Mouse (Mus musculus) MEL (cell line): Measurements from ENCODE around the gene Cdc25a. TPM values are rescaled to one million over a fixed set of nuclear protein-coding genes. Genes with fewer than 3 reads are reported as not detected.

Experiments
- DNase-seq: peaks from one replicate; pipeline ENCODE4 v3.0.0; 2011; ENCODE audit warnings: low read depth, low spot score
- H3K27ac ChIP-seq: 2 replicates; pipeline ENCODE4 v1.5.1; 2012; ENCODE audit warnings: low read depth, mild to moderate bottlenecking, control low read depth, low read length, moderate library complexity; ENCODE audit not compliant: control insufficient read depth
- H3K27me3 ChIP-seq, 2 experiments: fragments of 150-350 bp in 1 of 2; sonication (generic) in 1 of 2; 2 replicates each; pipeline ENCODE4 v1.6.1; 2012; ENCODE audit warnings: low read length in 2 of 2, mild to moderate bottlenecking in 2 of 2, improper control_type of control experiment in 1 of 2, moderate library complexity in 1 of 2; ENCODE audit not compliant: insufficient read depth in 2 of 2, control insufficient read depth in 1 of 2
- H3K36me3 ChIP-seq, 2 experiments: 2 replicates each; pipeline ENCODE4 v1.6.1; 2012 to 2014; ENCODE audit warnings: low read length in 2 of 2, improper control_type of control experiment in 1 of 2, inconsistent platforms in 1 of 2, mild to moderate bottlenecking in 1 of 2; ENCODE audit not compliant: insufficient read depth in 2 of 2, control insufficient read depth in 1 of 2
- H3K4me1 ChIP-seq, 2 experiments: fragments of 150-350 bp in 1 of 2; sonication (generic) in 1 of 2; 2 replicates each; pipeline ENCODE4 v1.6.1; 2012; ENCODE audit warnings: low read length in 2 of 2, improper control_type of control experiment in 1 of 2, mild to moderate bottlenecking in 1 of 2; ENCODE audit not compliant: insufficient read depth in 2 of 2, control insufficient read depth in 1 of 2
- H3K4me3 ChIP-seq, 2 experiments: fragments of 150-350 bp in 1 of 2; sonication (generic) in 1 of 2; 2 replicates each; pipeline ENCODE4 v1.5.1; 2012; ENCODE audit warnings: low read depth in 2 of 2, low read length in 2 of 2, mild to moderate bottlenecking in 2 of 2, moderate library complexity in 2 of 2, control low read depth in 1 of 2, improper control_type of control experiment in 1 of 2; ENCODE audit not compliant: control insufficient read depth in 1 of 2, insufficient read depth in 1 of 2
- H3K79me2 ChIP-seq: 2 replicates; pipeline ENCODE4 v1.6.1; 2012; ENCODE audit warnings: mild to moderate bottlenecking, low read length, moderate library complexity; ENCODE audit not compliant: control insufficient read depth, poor library complexity, insufficient read depth
- H3K9ac ChIP-seq: 2 replicates; pipeline ENCODE4 v1.6.1; 2012; ENCODE audit warnings: low read depth, mild to moderate bottlenecking, control low read depth, low read length, moderate library complexity; ENCODE audit not compliant: control insufficient read depth, poor library complexity, severe bottlenecking
- H3K9me3 ChIP-seq: fragments of 150-350 bp; sonication (generic); replicated peaks from 2 replicates; pipeline ENCODE4 v1.6.1; 2012; ENCODE audit warnings: mild to moderate bottlenecking, low read length, improper control_type of control experiment, moderate library complexity; ENCODE audit not compliant: insufficient read depth
- BHLHE40 ChIP-seq: IDR thresholded peaks from 2 replicates; pipeline ENCODE4 v1.6.1; 2012; ENCODE audit warnings: low read depth, mild to moderate bottlenecking, inconsistent platforms, low read length, improper control_type of control experiment, borderline replicate concordance
- CHD1 ChIP-seq: IDR thresholded peaks from 2 replicates; pipeline ENCODE4 v1.6.1; 2012; ENCODE audit warnings: low read depth, mild to moderate bottlenecking, inconsistent platforms, low read length, improper control_type of control experiment
- CHD2 ChIP-seq: IDR thresholded peaks from 2 replicates; pipeline ENCODE4 v1.6.1; 2011; ENCODE audit warnings: low read length, improper control_type of control experiment
- CTCF ChIP-seq, 3 experiments: IDR thresholded peaks in 2 of 3; conservative IDR thresholded peaks in 1 of 3; 2 replicates each; pipeline ENCODE4 v1.5.1; 2011 to 2012; ENCODE audit warnings: low read length in 3 of 3, low read depth in 2 of 3, mild to moderate bottlenecking in 2 of 3, improper control_type of control experiment in 1 of 3, inconsistent platforms in 1 of 3, mixed read lengths in 1 of 3, moderate library complexity in 1 of 3; ENCODE audit not compliant: control insufficient read depth in 1 of 3, insufficient read depth in 1 of 3, poor library complexity in 1 of 3, severe bottlenecking in 1 of 3
- ELF1 ChIP-seq: IDR thresholded peaks from 2 replicates; pipeline ENCODE4 v1.6.1; 2014; ENCODE audit warnings: low read depth, mild to moderate bottlenecking, inconsistent platforms, low read length, improper control_type of control experiment, moderate library complexity
- EP300 ChIP-seq, 2 experiments: IDR thresholded peaks; 2 replicates each; pipeline ENCODE4 v1.6.1; 2011; ENCODE audit warnings: improper control_type of control experiment in 2 of 2, low read length in 2 of 2, low read depth in 1 of 2, mild to moderate bottlenecking in 1 of 2
- ETS1 ChIP-seq: IDR thresholded peaks from 2 replicates; pipeline ENCODE4 v1.6.1; 2012; ENCODE audit warnings: low read depth, mild to moderate bottlenecking, inconsistent platforms, low read length, improper control_type of control experiment, moderate library complexity
- GABPA ChIP-seq: IDR thresholded peaks from 2 replicates; pipeline ENCODE4 v1.6.1; 2012; ENCODE audit warnings: low read depth, mild to moderate bottlenecking, inconsistent platforms, low read length, improper control_type of control experiment, moderate library complexity
- GATA1 ChIP-seq: IDR thresholded peaks from 2 replicates; pipeline ENCODE4 v1.6.1; 2011; ENCODE audit warnings: low read depth, low read length, improper control_type of control experiment
- HCFC1 ChIP-seq: IDR thresholded peaks from 2 replicates; pipeline ENCODE4 v1.6.1; 2012; ENCODE audit warnings: low read depth, mild to moderate bottlenecking, inconsistent platforms, low read length, improper control_type of control experiment, moderate library complexity
- JUND ChIP-seq: IDR thresholded peaks from 2 replicates; pipeline ENCODE4 v1.6.1; 2011; ENCODE audit warnings: low read depth, mild to moderate bottlenecking, improper control_type of control experiment, low read length
- KAT2A ChIP-seq: conservative IDR thresholded peaks from 2 replicates; pipeline ENCODE4 v1.6.1; 2012; ENCODE audit warnings: low read depth, low read length, improper control_type of control experiment, inconsistent platforms
- MAFK ChIP-seq: IDR thresholded peaks from 2 replicates; pipeline ENCODE4 v1.6.1; 2011; ENCODE audit warnings: low read depth, mild to moderate bottlenecking, low read length, improper control_type of control experiment, borderline replicate concordance
- MAZ ChIP-seq: IDR thresholded peaks from 2 replicates; pipeline ENCODE4 v1.6.1; 2012; ENCODE audit warnings: low read depth, mild to moderate bottlenecking, inconsistent platforms, low read length, improper control_type of control experiment
- MEF2A ChIP-seq: IDR thresholded peaks from 2 replicates; pipeline ENCODE4 v1.6.1; 2014; ENCODE audit warnings: low read depth, mild to moderate bottlenecking, inconsistent platforms, low read length, improper control_type of control experiment; ENCODE audit not compliant: poor library complexity, insufficient replicate concordance, severe bottlenecking; ENCODE audit errors: extremely low read depth
- MXI1 ChIP-seq: IDR thresholded peaks from 2 replicates; pipeline ENCODE4 v1.6.1; 2011; ENCODE audit warnings: mild to moderate bottlenecking, low read depth, low read length, improper control_type of control experiment
- MYB ChIP-seq: IDR thresholded peaks from 2 replicates; pipeline ENCODE4 v1.6.1; 2011; ENCODE audit warnings: mild to moderate bottlenecking, low read depth, low read length, improper control_type of control experiment
- MYC ChIP-seq: IDR thresholded peaks from 2 replicates; pipeline ENCODE4 v1.6.1; 2011; ENCODE audit warnings: low read depth, mild to moderate bottlenecking, low read length, improper control_type of control experiment, moderate library complexity
- NELFE ChIP-seq: IDR thresholded peaks from 2 replicates; pipeline ENCODE4 v1.6.1; 2011; ENCODE audit warnings: low read depth, low read length, improper control_type of control experiment
- NRF1 ChIP-seq: IDR thresholded peaks from 2 replicates; pipeline ENCODE4 v1.6.1; 2014; ENCODE audit warnings: low read depth, mild to moderate bottlenecking, inconsistent platforms, low read length, improper control_type of control experiment, moderate library complexity; ENCODE audit not compliant: poor library complexity, insufficient read depth, severe bottlenecking
- POLR2A ChIP-seq, 2 experiments: IDR thresholded peaks; 2 replicates each; pipeline ENCODE4 v1.6.1; 2011 to 2012; ENCODE audit warnings: low read length in 2 of 2, mild to moderate bottlenecking in 2 of 2, control low read depth in 1 of 2, improper control_type of control experiment in 1 of 2, low read depth in 1 of 2, moderate library complexity in 1 of 2; ENCODE audit not compliant: control insufficient read depth in 1 of 2, insufficient read depth in 1 of 2, poor library complexity in 1 of 2
- POLR2AphosphoS2 ChIP-seq: IDR thresholded peaks from 2 replicates; pipeline ENCODE4 v1.6.1; 2011; ENCODE audit warnings: low read length, improper control_type of control experiment
- POLR2AphosphoS5 ChIP-seq: IDR thresholded peaks from 2 replicates; pipeline ENCODE4 v1.6.1; 2012; ENCODE audit warnings: low read depth, borderline replicate concordance, mild to moderate bottlenecking, inconsistent platforms, low read length, moderate library complexity, mixed read lengths
- RAD21 ChIP-seq: IDR thresholded peaks from 2 replicates; pipeline ENCODE4 v1.6.1; 2011; ENCODE audit warnings: mild to moderate bottlenecking, low read depth, low read length, improper control_type of control experiment
- RCOR1 ChIP-seq: IDR thresholded peaks from 2 replicates; pipeline ENCODE4 v1.6.1; 2012; ENCODE audit warnings: low read depth, mild to moderate bottlenecking, inconsistent platforms, low read length, improper control_type of control experiment
- SIN3A ChIP-seq: IDR thresholded peaks from 2 replicates; pipeline ENCODE4 v1.6.1; 2012; ENCODE audit warnings: low read length, improper control_type of control experiment, inconsistent platforms
- SMC3 ChIP-seq: IDR thresholded peaks from 2 replicates; pipeline ENCODE4 v1.6.1; 2011; ENCODE audit warnings: low read depth, low read length, improper control_type of control experiment
- TAL1 ChIP-seq: IDR thresholded peaks from 2 replicates; pipeline ENCODE4 v1.6.1; 2012; ENCODE audit warnings: mild to moderate bottlenecking, inconsistent platforms, low read length, moderate library complexity, mixed read lengths
- TBP ChIP-seq: IDR thresholded peaks from 2 replicates; pipeline ENCODE4 v1.8.0; 2011; ENCODE audit warnings: low read depth, low read length, improper control_type of control experiment
- TCF12 ChIP-seq: IDR thresholded peaks from 2 replicates; pipeline ENCODE4 v1.6.1; 2014; ENCODE audit warnings: low read depth, mild to moderate bottlenecking, inconsistent platforms, low read length, improper control_type of control experiment, moderate library complexity
- UBTF ChIP-seq: IDR thresholded peaks from 2 replicates; pipeline ENCODE4 v1.6.1; 2012; ENCODE audit warnings: low read depth, mild to moderate bottlenecking, inconsistent platforms, low read length, improper control_type of control experiment, moderate library complexity, borderline replicate concordance; ENCODE audit not compliant: insufficient read depth
- USF1 ChIP-seq: IDR thresholded peaks from 2 replicates; pipeline ENCODE4 v1.6.1; 2014; ENCODE audit warnings: low read depth, mild to moderate bottlenecking, inconsistent platforms, low read length, improper control_type of control experiment, moderate library complexity
- USF2 ChIP-seq, 2 experiments: IDR thresholded peaks; 2 replicates each; pipeline ENCODE4 v1.6.1; 2011 to 2012; ENCODE audit warnings: improper control_type of control experiment in 2 of 2, low read length in 2 of 2, borderline replicate concordance in 1 of 2, inconsistent platforms in 1 of 2, low read depth in 1 of 2, mild to moderate bottlenecking in 1 of 2; ENCODE audit not compliant: insufficient read depth in 1 of 2
- ZC3H11A ChIP-seq: IDR thresholded peaks from 2 replicates; pipeline ENCODE4 v1.6.1; 2012; ENCODE audit warnings: low read depth, mild to moderate bottlenecking, inconsistent platforms, low read length, improper control_type of control experiment
- ZKSCAN1 ChIP-seq: IDR thresholded peaks from 2 replicates; pipeline ENCODE4 v1.6.1; 2012; ENCODE audit warnings: low read depth, mild to moderate bottlenecking, inconsistent platforms, low read length, improper control_type of control experiment, moderate library complexity
- ZMIZ1 ChIP-seq: IDR thresholded peaks from 2 replicates; pipeline ENCODE4 v1.6.1; 2012; ENCODE audit warnings: low read depth, mild to moderate bottlenecking, inconsistent platforms, low read length, improper control_type of control experiment, moderate library complexity
- ZNF384 ChIP-seq: IDR thresholded peaks from 2 replicates; pipeline ENCODE4 v1.6.1; 2012; ENCODE audit warnings: low read depth, mild to moderate bottlenecking, inconsistent platforms, low read length, improper control_type of control experiment
- polyA plus RNA-seq, 2 experiments: library from polyadenylated mRNA; stranded (reverse) in 1 of 2; unstranded in 1 of 2; fragments of >175 nt in 1 of 2; fragments of >200 nt in 1 of 2; gene quantifications; 2 replicates each; pipeline versions ENCODE4 v1.2.1 to v1.2.4; 2012; ENCODE audit warnings: low replicate concordance in 2 of 2, low read depth in 1 of 2; ENCODE audit not compliant: insufficient read length in 2 of 2, insufficient read depth in 1 of 2, missing spikeins in 1 of 2
- total RNA-seq: library from RNA; depleted of rRNA; stranded (reverse); fragments of 300-350 nt; gene quantifications from 2 replicates; pipeline ENCODE4 v1.2.3, GENCODE M21; 2012

Gene Cdc25a
- total and polyA plus RNA-seq, 3 experiments, result 67.2 to 79.4 (median 67.4) TPM

DNA sequence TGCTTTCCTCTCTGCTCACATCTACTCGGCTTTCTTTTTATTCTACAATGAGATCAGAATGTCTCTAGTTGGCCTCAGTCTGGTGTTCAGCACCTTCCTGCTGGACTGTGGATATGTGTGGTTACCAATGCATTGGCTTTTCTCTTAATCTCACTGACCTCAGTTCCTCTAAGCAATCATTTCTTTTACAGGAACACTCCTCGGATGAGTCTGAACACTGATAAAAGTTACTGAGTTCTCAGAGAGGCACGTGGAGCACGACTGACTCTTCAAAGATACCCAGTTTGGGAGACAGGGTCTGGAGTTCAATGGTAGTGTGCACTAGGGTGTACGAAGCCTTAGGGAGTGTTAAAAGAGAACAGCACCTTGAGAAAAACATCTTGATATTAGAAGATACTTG lies 49.2 kb upstream of the Cdc25a start:
- Histone ChIP-seq H3K36me3 (peaks cover 0 to 20% of the 10 kb centered on the region in 2 experiments; a peak in 2 of 4 replicates), H3K9ac (no peak overlapping the region), H3K4me1 (peaks cover 12 to 16% of the 10 kb centered on the region in 2 experiments), H3K27ac (peak overlapping the region; percentile 53), H3K79me2 (no peaks in the 10 kb centered on the region), H3K4me3 (no peak overlapping the region), H3K27me3 (no peaks in the 10 kb centered on the region), H3K9me3 (no peaks in the 10 kb centered on the region)
- peak; percentile 60 for DNase-seq
- TF ChIP-seq NRF1, result no peak
- no peak for TF ChIP-seq SMC3
- TF ChIP-seq CHD2, result no peak
- no peak for TF ChIP-seq TAL1
- TF ChIP-seq GATA1, result 0 out of 2 replicates have a peak, but pooled peaks have one; percentile 22
- no peak for TF ChIP-seq ZC3H11A
- TF ChIP-seq NELFE, result no peak
- TF ChIP-seq SIN3A, result no peak
- TF ChIP-seq TBP, result no peak
- TF ChIP-seq ETS1, result no peak
- no peak for TF ChIP-seq MAZ
- TF ChIP-seq MYC, result peak; percentile 76; the same call in 1 of the 2 replicates
- TF ChIP-seq POLR2AphosphoS2, result no peak
- no peak for TF ChIP-seq KAT2A
- TF ChIP-seq USF1, result peak; percentile 13; the same call in 1 of the 2 replicates
- TF ChIP-seq GABPA, result no peak
- peak in 1 of 2 experiments; percentile 31; a peak in 2 of 4 replicates for TF ChIP-seq EP300 (IDR thresholded peaks at IDR 0.05; ENCODE audit: low read depth in 1 of 2, low read length in 2 of 2)
- no peak for TF ChIP-seq RAD21
- peak; percentile 10; the same call in 1 of the 2 replicates for TF ChIP-seq HCFC1
- no peak for TF ChIP-seq POLR2AphosphoS5
- TF ChIP-seq MYB, result no peak
- TF ChIP-seq USF2 (IDR thresholded peaks at IDR 0.05; ENCODE audit: borderline replicate concordance in 1 of 2, insufficient read depth in 1 of 2, low read depth in 1 of 2, low read length in 2 of 2), result no peak
- no peak for TF ChIP-seq JUND
- no peak for TF ChIP-seq ZKSCAN1
- TF ChIP-seq ELF1, result no peak
- no peak for TF ChIP-seq ZMIZ1
- TF ChIP-seq MEF2A, result no peak; the same call in 1 of the 2 replicates
- peak; percentile 57 for TF ChIP-seq MXI1
- no peak for TF ChIP-seq CTCF (IDR thresholded peaks at IDR 0.05 in 2 of 3, conservative IDR thresholded peaks at IDR 0.05 in 1 of 3; ENCODE audit: control insufficient read depth in 1 of 3, insufficient read depth in 1 of 3, low read depth in 2 of 3, low read length in 3 of 3, poor library complexity in 1 of 3, severe bottlenecking in 1 of 3)
- no peak for TF ChIP-seq UBTF
- no peak for TF ChIP-seq MAFK
- peak; percentile 64; the same call in 1 of the 2 replicates for TF ChIP-seq TCF12
- TF ChIP-seq POLR2A (IDR thresholded peaks at IDR 0.05; ENCODE audit: control insufficient read depth in 1 of 2, insufficient read depth in 1 of 2, low read depth in 1 of 2, low read length in 2 of 2, poor library complexity in 1 of 2), result no peak
- TF ChIP-seq ZNF384, result no peak
- TF ChIP-seq BHLHE40, result peak; percentile 78; the same call in 1 of the 2 replicates
- no peak for TF ChIP-seq RCOR1
- no peak for TF ChIP-seq CHD1
